Mouse (Mus musculus) megakaryocyte, adult 5-6 weeks (primary cell): ENCODE data around the gene Hdac5. TPM values are rescaled to one million over a fixed set of nuclear protein-coding genes. Genes with fewer than 3 reads are reported as not detected.

ENCODE experiments used
- ATAC-seq: 2 replicates; pipeline ENCODE4 v1.8.0; 2016; ENCODE audit warnings: mild to moderate bottlenecking, inconsistent platforms; ENCODE audit not compliant: poor library complexity, severe bottlenecking
- total RNA-seq, 2 experiments: library from RNA; stranded (forward) in 1 of 2; stranded (reverse) in 1 of 2; fragments of 153-499, 151-499 nt in 1 of 2; fragments of 221-1000, 200-1000 nt in 1 of 2; gene quantifications; 2 replicates each; pipeline versions ENCODE4 v1.2.3 to v1.2.4; 2015 to 2017

Hdac5 gene
- total RNA-seq, 2 experiments from 2014 or later = 35.0 to 36.2 TPM

DNA sequence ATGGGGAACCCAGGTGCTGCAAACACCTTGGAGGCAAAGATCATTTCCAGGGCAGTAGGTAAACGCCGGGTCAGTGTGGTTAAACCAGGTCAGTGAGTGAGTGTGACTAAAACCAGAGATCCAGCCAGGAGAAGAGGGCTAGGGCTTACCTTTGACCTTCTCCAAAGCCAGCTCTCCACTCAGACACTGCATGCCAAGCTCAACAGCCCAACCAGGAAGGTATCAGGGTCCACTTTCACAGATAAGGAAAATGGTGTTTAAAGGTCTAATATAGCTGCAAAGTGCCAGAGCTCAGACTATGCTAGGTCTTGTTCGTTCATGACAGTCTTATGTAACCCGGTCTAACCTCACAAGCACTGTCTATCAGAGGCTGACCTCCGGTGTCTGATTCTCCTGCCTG is 11.3 kb upstream of the Hdac5 start:
- ATAC-seq = no peak

DNA sequence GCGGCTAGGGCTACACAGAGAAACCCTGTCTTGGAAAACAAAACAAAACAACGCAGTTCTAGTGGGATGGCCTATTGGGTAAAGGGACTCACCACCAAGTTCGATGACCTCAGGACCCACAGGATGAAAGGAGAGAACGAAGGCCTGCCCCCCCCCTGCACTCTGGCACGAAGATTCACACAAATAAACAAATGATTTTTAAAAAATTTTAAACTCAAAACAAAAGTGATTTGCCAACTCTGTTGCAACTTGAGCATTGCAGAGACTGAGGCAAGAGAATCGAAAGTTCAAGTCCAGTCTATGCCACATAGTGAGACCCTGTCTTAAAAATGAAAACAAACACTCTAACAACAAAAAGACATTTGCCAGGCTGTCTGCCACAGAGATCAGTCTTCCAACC is 10.7 kb upstream of the Hdac5 start:
- no peak for ATAC-seq

DNA sequence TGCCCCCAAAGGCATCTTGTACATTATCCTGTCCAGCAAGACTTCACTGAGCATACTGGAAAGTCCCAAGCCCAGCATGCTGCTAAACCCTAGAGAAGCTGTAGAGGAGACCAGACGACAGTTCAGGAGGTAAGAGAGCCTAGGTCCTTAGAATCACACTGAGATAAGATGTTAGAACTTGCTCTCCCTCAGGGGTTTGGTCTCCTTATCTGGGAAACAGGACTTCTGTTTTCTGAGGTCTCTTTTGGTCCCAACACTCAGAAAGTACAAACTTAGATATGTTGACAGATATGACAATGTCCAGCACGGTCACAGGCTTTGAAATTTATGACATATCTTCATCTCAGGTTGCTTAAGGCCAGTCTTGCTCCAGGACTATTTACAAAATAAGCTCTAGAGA is 6.1 kb upstream of the Hdac5 start:
- ATAC-seq = 0 out of 2 replicates have a peak, but pooled peaks have one; percentile 21

DNA sequence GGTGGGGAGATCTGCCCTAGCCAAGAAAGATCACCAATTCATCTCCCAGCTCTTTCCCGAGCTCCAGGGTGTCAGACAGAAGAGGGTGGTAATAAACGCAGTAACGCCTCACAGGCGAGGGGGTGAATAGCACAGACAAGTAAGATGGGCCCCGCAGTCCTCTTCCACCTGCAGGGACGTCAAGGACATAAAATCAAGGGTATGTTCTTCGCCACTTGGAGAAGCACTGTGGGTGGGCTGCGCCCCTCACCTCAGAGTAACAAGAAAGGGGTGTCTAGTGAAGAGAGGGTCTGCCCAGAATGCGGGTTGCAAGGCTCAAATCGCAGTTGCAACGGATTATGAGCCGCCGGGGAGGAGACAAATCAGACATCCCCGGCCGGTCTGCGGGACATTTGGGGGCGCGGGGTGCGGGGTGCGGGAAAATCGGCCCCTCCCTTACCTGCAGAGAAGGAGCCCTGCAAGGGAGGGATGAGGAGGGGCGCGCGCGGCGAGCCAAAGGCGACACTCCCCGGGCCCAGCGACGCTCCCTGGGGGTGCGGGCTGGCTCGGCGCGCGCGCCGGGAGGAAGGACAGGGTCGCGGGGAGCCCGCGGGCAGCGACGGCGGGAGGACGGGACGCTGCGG is 524 bp downstream of the Hdac5 start:
- peak; percentile 21 for ATAC-seq

DNA sequence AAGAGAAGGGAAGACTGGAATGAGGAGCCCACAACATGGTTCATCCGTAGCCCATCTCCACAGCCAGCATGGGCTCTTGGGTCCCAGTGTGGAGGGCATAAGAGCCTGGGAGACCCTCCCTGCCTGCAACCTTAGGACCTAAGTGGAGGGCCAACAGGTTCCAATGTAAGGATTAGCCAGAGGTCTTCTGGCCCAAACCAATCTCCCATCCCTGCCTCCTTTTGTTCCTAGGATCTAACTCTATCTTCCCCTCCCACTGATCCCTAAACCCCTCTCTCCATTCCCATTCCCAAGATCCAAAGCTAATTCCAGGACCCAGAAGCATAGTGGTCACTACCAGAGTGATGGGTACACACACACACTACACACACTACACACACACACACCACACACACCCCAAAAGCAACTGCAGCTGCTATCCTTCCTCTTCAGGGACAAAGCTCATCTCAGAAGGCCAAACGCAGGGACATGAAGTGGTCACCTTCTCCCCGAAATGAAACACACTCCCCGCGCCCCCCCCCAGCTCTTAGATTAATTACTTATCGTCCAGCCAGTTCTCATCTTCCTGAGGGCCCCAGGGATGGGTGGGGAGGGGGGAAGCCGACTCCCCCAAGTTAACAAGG is 1.2 kb downstream of the Hdac5 start:
- no peak for ATAC-seq

DNA sequence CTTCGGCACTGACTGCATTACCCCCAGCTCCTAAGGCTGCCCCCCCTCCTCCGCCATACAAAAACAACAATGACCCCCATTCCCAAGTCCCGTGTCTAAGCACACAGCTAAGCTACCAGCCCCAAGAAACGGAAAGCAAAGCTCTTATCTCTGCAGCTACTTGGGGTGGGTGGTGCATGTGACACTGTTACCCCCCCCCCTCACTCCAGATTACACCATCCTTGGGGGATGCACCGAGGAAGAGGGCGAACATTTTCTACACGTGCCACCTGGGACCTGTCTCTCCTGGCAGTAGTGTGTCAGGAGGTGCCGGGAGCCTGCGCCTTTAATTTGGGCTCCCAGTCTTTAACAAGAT is 1.8 kb downstream of the Hdac5 start:
- ATAC-seq = no peak

DNA sequence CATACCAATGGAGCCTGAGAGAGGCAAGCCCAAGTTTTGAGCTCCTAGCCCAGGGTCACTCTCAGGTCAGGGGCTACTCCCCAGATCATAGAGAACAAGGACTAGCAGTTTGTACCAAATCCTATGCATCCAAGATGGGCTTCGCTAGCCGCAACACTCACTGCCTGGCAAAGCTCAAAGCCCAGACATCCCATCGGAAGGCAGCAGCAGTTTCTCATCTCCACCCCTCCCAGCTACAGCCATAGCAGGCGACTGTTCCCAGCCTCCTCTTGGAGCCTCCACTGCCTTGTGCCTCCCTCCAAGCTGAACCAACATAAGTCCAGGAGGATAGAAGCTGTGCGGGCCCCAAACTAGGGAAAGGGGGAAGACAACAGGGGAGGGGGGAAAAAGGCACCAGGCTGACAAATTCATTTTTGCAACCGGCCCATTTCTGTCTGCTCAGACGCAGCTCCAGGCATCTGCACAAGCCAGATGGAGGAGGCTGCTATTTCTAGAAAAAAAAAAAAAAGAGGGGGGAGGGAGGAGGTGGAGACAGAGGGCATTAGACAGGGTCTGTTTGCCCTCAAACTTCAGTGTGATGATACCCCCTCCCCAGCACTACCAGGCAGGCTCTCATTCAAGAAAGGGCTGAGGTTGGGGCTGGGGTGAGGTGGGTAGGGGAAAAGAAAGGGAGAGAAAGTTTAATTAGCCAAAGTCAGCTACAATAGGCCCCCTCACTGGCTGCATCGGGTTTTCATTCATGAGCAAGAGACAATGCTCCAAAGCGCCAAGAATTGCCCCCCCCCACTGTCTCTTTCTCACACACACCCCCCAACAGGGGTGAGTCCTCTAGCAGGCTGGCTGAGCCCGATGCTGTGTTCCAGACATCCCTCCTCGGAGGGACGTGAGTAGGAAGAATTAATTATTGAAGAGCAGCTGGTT is 2.4 kb downstream of the Hdac5 start:
- ATAC-seq = no peak

DNA sequence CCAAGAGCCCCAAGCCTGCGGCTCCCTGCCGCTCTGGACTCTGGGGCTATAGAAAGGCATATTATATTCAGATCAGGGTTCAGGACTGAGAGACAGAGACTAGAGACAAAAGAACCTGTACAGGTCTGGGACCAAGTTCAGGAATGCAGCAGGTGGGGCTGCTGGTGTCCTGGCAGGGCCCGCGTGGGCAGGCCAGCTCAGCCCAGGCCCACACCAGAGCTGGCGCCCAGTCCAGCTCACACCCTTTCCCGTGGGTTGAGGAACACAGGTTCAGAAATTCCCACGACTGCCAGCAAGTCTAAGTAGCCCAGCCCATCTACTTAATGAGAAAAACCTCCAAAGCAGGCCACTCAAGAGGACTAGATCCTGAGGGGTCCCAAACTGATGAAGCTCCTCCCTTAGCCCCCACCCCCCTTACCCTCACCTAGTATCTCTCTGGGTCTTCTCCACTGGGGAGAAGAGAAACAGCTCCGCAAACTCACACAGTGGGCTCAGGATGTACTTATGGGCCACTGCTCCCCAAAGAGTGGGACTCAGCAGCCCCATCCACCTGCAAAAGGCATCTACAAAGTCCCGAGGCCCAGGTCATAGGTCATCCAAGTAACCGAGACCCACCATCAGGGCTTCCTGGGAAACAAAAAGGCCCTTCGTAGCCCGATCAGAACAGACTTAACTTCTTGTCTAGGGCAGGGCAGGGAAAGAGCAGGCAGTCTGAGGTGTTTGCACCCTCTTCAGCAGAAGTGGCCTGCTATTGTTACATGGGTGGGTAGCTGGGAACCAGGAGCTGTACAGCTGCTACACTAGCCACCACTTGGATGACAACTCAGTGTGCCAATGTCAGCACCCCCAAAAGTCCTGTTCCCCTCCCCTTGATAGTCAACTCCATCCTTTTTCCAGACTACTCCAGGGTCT is 3.6 kb downstream of the Hdac5 start:
- ATAC-seq = no peak

DNA sequence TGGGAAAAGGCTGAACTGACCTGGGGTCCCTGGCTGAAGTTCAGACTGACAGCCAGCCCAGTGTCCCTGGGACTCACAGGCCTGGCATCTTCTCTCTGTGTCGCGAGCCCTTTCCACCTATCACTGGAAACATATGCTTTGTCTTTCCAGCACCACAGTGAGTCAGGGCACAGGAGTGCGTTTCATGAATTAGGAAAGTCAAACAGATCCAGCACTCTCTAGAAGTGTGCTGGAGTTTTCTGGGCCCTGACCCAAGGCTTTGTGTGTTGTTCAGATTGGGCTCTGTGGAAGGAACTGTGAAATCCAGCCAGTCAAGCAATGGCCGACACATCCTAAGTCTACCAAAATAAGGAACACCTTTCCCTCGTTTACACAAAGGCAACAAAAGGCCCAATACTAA is 4.7 kb downstream of the Hdac5 start:
- no peak for ATAC-seq

DNA sequence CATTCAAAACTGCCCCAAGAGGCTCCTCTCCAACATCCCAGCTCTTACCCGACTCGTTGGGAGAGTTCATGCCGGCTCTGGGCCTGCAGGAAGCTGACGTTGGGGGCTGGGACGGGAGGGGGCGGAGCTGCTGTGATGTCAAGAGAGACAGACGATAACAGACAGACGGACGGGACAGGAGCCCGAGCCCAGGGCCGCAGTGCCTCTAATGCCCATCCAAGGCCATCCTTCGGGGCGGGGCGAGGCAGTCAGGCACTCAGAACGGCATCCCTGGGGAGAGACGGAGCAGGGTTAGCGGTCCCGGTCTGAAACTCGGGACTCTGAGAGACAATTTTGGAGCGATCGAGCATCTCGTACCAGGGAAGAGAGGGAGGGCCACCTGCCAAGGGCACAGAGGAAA is 5.3 kb downstream of the Hdac5 start:
- no peak for ATAC-seq

DNA sequence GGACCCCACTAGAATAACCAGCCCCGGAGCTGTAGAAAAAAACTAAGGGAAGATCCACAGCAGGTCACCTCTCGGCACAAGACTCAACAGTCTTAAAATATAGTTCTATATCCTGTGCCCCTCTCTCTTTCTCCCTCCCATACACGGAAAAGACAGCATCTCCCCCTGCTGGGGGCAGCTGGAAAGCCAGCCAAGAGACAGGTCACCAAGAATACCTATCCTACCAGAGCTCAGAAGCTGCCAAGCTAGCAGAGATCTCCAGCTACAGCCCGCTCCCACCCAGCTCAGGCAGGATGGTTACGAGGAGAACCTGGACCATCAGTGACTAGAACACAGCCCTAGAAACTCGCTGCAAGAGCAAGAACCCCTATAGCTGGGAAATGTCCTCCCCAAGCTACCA is 6.8 kb downstream of the Hdac5 start:
- no peak for ATAC-seq

DNA sequence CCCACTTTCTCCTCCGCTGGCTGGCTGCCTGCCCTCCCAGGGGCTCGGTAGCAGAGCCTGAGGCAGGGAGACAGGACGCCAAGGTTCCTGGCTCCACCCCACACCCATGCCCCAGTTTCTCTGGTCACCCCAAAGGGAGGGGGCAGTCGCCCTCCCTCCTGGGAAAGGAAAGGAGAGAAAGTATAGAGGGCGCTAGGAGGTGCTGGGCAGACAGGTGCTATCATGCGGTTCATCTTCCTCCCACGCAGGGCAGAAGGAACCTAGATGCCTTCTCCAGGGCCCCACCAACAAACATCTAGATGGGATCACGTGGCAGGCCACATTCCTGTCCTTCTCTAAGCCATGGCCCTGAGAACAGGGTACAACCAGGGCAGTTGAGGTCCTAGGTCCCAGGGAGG is 8.0 kb downstream of the Hdac5 start:
- no peak for ATAC-seq

DNA sequence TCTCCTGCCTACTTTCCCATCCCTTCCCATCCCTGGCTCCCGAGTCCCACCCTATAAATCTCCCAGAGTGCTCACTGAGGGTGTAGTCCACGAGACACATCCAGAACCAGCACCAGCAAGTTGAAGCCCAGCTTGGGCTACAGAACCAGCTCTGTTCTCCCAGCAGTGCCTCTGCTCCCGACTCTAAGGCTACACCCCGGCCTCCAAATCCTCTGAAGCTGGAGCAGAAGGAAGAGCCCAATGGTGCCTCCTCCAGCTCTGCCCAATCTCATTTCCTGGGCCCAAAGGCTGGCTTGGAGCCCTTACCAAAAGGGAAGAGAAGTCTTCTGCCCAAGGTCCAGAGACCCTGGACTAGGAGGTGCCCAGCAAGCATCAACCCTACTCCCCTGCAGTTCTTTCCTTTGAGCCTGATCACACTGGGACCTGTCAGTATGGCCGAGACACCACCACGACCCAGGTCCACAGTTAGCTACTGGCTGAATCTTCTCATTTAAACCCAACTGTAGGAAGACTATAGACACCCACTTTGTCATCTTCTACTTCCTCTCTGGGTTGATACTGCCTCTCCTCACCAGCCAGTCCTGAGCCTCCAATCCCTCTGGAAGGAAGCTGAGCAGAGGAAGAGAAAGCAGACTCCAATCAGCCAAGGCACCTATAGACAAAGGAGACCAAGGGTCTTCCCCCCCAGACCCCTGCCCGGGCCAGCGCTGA is 8.6 kb downstream of the Hdac5 start:
- no peak for ATAC-seq

DNA sequence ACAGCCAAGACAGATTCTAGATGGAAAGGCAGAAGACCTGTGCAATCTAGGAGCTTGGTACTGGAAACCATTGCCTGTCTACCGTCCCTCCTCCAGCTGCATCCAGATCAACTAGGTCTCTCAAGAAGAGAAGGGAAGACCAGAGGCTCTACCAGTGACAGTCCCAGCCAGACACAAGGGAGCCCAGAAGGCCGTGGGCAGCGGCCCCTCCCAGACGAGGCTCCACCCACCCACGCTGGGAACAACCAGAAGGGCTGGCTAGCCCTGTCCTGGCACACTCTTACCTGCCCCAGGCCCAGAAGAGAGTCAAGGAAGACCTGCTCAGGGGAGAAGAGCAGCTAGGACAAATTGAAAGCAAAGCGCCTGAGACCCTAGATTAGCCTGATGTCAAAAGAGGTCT is 9.5 kb downstream of the Hdac5 start:
- no peak for ATAC-seq

DNA sequence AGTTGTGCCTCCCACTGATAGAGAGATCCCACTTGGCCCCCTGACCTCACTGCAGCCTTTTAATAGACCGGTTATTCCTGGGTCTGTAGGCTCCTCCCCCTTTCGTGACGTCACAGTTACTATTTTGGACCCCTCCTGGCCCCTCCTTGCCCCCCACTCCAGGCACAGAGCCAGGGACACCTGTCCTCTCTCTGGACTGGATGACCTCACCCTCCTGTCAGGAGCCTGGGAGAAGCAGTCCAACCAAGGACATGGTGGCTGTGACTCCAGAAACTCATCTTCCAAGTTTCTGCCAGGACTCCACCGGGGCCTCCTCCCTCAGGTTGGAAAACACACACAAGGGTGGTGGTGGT is 10.0 kb downstream of the Hdac5 start:
- no peak for ATAC-seq

DNA sequence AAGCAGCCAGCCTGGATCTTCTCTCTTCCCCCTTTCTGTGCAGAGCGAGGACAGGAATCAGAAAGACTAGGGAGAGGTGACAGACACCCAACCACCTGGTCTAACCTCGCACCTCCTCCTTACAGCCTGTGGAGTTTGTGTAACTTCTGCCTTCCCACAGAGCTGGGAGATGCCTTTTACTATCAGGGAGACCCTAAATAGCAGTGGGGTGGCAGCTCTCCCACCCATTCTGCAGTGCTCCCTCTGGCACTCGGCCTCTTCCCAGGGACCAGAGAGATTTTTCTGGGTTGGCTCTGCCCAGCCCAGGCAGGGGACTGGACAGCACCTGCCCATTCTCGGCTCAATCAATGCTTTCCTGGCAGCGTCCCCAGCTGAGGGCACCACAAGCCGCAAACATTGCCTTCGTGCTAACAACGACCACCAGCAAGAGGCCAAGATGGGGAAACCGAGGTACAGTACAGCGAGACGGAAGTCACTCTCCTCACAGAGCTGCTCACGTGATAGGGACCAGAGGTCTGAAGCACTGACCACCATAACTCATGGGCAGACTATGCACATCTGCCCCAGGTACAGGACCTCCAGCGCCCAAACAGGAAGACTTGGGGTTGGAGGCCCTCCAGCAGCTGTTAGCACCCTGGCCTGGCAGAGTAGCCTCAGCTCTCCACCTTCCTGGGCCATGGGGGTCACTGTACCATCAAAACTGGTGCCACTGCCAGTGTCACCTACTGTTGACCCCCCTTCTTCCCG is 10.5 kb downstream of the Hdac5 start:
- ATAC-seq = peak; percentile 5; the same call in 1 of the 2 replicates

DNA sequence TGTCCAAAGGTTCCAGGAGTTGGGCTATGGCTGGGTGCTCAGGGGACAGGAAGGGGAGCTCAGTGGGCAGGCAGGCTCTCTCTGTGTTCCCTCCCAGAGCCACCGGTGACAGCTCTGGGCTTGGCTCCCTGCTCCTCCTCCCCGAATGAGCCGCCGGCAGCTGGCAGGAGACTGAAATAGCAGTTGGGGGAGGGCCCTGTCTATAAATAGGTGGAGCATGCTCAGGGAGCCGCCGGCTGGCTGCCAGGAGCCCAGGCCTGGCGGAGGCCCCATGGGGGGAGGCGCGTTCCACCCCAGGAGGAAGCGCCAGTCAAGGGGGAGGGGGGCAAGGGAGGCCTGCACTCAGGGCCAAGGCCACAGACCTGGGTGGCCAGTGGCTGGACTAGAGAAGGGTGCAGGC is 11.2 kb downstream of the Hdac5 start:
- ATAC-seq = peak; percentile 86

DNA sequence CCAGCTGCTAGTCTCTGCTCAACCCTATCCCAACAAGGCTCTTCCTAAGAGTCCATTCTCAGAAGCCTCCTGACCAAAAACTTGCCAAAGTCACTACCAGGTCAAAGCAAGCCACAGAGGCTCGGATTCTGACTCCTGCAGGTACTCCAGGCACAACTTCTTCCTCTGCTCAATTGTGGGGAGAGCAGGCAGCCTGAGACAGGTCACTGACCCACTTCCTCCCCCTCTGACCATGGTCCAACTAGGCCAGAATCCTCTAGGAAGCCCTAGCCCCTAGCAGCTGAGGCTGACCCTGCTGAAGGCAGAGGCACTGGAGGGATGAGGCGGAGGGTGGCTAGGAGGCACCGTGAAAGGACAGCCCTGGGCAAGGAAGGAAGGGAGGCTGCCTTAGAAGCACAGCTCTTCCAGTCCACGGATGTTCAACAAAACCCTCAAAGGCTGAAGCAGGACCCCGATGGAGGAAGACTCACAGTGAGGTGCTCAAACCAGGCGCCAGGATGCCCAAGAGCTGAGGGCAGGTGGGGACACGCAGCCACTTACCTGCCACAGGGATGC is 12.0 kb downstream of the Hdac5 start:
- no peak for ATAC-seq

DNA sequence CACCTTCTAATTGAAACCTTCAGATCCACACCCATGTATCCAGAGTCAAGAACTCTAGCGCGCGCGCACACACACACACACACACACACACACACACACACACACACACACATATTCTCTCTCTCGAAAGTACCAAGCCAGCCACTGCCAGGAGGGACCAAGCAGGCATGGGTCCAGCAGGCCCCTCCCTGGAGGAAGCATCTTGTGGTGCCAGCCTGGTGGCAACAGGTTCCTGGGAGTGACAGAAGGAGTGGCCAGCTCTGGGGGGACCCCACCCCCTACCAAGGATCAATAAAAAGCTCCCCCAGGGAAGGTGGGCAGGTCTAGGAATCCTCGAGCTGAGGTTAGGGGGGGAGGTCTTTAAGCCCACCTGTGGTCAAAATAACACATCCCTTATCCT is 12.6 kb downstream of the Hdac5 start:
- ATAC-seq = no peak

DNA sequence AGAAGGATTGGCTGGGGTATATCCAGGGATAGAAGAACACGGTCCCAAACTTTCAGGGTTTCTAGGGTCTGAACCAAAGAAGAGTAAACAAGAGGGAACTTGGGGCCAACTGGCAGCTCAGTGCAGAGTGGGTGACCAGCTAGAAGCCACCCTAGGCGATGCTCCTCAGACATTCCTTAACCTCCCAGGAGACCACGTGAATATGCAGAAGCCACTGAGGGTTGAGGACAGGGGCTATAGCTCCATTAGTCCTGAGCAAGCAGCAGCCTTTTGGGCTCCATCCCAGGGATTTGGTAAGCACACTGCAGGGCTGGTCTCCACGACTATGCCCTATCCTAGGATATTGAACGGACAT is 13.1 kb downstream of the Hdac5 start:
- ATAC-seq = no peak
